Mouse (Mus musculus) olfactory bulb, adult 2 months (tissue): ENCODE measurements around the gene Serpina3j. TPM values are rescaled to one million over a fixed set of nuclear protein-coding genes. Genes with fewer than 3 reads are reported as not detected.

ENCODE experiments used
- H3K27ac ChIP-seq: fragments of 200-500 bp; 2 replicates; pipeline ENCODE4 v1.5.1; 2012; ENCODE audit warnings: low read depth, low read length; ENCODE audit not compliant: insufficient read depth
- H3K4me1 ChIP-seq: fragments of 200-500 bp; 2 replicates; pipeline ENCODE4 v1.6.1; 2012; ENCODE audit warnings: low read length; ENCODE audit not compliant: control insufficient read depth, insufficient read depth
- H3K4me3 ChIP-seq: fragments of 200-500 bp; 2 replicates; pipeline ENCODE4 v1.5.1; 2012; ENCODE audit warnings: mild to moderate bottlenecking, low read depth, low read length, moderate library complexity; ENCODE audit not compliant: insufficient read depth
- CTCF ChIP-seq: fragments of 200-500 bp; IDR thresholded peaks from 2 replicates; pipeline ENCODE4 v1.5.1; 2012; ENCODE audit warnings: low read depth, mild to moderate bottlenecking, low read length, moderate library complexity; ENCODE audit not compliant: insufficient read depth
- POLR2A ChIP-seq: fragments of 200-500 bp; IDR thresholded peaks from 2 replicates; pipeline ENCODE4 v1.6.1; 2012; ENCODE audit warnings: mild to moderate bottlenecking, low read depth, low read length, moderate library complexity; ENCODE audit not compliant: insufficient read depth
- WGBS: fragments of 180-500 bp; shearing (Covaris S2); methylation state at CpG from one replicate; pipeline ENCODE4 v1.1.7; 2018; 5-methylcytosine and 5-hydroxymethylcytosine counted together
- polyA plus RNA-seq: library from polyadenylated mRNA; stranded (reverse); fragments of >200 nt; gene quantifications from 2 replicates; pipeline ENCODE4 v1.2.4, GENCODE M21; 2012; ENCODE audit warnings: low replicate concordance; ENCODE audit not compliant: missing spikeins, insufficient read depth, insufficient read length

The Serpina3j gene
- polyA plus RNA-seq, result not detected in 2 replicates

DNA sequence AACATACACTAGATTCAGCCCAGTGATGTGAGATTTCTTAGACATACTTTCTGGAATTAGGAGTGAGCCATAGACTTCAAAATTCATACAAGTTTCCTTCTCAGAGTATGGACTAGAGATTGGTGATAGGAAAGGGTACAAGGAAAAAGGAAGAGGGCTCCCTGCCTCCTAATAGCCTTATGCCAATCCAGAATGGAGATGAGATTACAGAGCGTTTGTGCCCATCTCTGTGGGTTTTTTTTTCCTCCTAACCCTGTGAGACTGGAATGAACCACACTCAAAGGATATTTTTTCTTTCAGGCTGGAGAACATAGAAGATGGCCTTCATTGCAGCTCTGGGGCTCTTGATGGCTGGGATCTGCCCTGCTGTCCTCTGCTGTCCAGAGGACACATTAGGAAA is at the start of gene Serpina3j:
Gene Serpina3j, plus strand, starts transcription at position 301 of the 400 bp plus-strand sequence.
- 84% methylated on average over 1 of the region's 1 CpGs for WGBS
- TF ChIP-seq POLR2A (no peak), CTCF (no peak)
- no peaks in the 10 kb centered on the region for H3K4me1 ChIP-seq
- H3K4me3 ChIP-seq, result no peak within 1 kb of the TSS
- no peak within 1 kb of the TSS for H3K27ac ChIP-seq

DNA sequence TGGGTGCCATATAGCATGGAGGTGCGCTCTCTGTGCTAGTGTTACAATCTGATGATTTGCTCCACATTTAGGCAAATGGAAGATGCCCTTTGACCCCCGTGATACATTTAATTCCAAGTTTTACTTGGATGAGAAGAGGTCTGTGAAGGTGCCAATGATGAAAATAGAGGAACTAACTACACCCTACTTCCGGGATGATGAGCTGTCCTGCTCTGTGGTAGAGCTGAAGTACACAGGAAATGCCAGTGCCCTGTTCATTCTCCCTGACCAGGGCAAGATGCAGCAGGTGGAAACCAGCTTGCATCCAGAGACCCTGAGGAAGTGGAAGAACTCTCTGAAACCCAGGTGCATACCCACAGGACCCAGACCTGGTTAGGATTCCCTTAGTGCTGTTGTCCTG is 48.0 kb upstream of the Serpina3j start:
- no peak overlapping the region for H3K27ac ChIP-seq
- TF ChIP-seq CTCF, result no peak
- H3K4me1 ChIP-seq, result no peaks in the 10 kb centered on the region
- no peak overlapping the region for H3K4me3 ChIP-seq
- 90% methylated on average over 3 of the region's 3 CpGs for WGBS

DNA sequence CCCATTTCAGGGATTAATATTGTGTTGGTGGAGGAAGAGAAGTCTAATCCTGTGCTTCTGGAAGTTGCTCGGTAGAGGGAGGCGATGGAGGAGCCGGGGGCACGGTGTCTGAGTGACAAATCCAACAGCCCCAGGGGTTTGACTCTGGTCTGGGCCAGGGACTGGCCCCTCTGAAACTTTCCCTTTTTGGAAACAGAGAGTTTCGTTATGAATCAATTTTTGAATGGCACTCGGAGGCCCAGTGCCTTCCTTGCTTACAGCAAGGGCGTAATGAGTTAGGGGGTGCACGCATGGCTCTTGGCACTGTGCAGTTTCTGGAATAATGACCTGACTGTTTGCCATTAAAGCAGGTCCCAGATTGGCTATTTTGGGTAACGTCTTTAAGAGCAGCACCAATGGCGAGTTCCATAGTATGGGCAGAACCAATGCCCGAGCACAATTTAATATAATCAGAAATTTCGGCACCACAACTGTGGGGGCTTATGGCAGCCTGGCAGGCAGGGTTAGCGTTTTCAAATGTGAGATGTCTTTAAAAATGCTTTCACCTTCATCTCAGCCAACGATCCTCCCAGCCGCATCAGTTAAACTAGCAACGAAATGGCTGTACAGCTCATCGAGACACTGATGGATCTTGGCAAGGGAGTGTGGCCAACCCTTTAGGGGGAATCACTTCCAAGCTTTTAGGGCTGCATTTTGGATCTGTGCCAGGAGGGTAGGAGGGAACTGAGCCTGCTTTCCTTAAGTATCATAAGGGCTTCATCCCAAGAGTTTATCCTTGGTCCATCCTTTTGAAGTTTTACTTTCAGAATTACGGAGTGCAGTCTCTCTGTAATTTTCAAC is 35.9 kb upstream of the Serpina3j start:
- no peak overlapping the region for H3K27ac ChIP-seq
- WGBS, result 62% methylated on average over 18 of the region's 18 CpGs
- no peaks in the 10 kb centered on the region for H3K4me1 ChIP-seq
- H3K4me3 ChIP-seq, result no peak overlapping the region
- TF ChIP-seq POLR2A, result no peak
- no peak for TF ChIP-seq CTCF

DNA sequence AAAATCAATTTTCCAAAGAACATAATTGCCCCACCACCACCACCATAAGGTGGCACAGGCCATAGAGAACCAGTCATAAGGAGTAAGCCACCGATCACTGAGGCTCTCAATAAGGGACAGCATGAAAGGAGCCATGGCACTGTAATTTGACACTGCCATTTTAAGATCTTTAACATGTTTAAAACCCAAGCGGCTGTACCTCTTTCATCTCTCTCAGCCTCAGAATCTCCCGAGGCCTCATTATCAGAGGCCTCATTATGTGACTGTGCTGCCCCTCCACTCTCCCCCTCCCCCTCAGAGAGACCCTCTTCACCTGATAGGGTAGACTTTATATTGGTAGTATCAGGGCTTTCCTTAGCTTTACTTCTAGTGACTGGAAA is 35.3 kb upstream of the Serpina3j start:
- no peak overlapping the region for H3K27ac ChIP-seq
- no peak overlapping the region for H3K4me3 ChIP-seq
- H3K4me1 ChIP-seq, result no peaks in the 10 kb centered on the region
- WGBS, result 31% methylated on average over 3 of the region's 3 CpGs
- TF ChIP-seq POLR2A, result no peak

DNA sequence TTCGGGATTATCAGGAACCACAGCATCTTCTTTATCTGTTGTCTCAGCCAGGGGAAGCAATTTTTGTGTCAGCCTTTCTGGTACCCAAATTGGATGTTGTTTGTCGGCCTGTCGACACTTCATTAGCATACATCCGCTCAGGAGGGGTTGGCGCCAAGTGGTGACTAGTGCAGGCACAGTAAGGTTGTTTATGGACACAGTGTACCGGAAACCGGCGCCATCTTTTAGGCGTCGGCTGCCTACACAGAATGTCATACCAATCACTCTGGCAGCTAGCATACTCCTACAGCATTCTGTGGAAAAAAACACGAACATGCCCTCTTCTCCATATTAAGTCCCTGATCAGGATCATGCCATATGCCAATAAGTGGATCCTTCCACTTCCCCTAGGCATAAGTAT is 31.0 kb upstream of the Serpina3j start:
- TF ChIP-seq CTCF, result no peak
- no peak for TF ChIP-seq POLR2A
- WGBS, result 84% methylated on average over 11 of the region's 11 CpGs

DNA sequence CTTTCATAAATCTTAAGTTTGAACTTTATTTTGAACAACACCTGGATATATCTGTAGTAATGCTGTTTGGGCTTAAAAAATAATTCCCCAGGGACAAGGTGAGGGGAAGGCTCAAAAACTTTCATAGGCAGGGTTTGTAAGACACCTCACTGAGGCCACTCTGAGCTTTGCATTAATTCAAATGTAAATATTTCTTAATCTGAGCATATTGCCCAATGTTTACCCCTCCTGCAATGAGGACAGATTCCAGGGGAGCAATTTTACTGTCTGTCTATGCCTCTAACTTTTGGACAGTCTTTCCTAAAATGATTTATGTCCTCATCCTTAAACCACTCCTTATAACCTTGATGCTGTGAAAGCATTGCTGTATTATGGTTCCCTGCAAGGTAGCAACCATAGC is 26.0 kb upstream of the Serpina3j start:
- no peak for TF ChIP-seq POLR2A
- TF ChIP-seq CTCF, result no peak
- no peak overlapping the region for H3K27ac ChIP-seq
- H3K4me1 ChIP-seq, result no peaks in the 10 kb centered on the region

More for the DNA sequence above, 31.0 kb upstream of the Serpina3j start:
- Histone ChIP-seq H3K4me1 (no peaks in the 10 kb centered on the region), H3K4me3 (no peak overlapping the region), H3K27ac (no peak overlapping the region)

DNA sequence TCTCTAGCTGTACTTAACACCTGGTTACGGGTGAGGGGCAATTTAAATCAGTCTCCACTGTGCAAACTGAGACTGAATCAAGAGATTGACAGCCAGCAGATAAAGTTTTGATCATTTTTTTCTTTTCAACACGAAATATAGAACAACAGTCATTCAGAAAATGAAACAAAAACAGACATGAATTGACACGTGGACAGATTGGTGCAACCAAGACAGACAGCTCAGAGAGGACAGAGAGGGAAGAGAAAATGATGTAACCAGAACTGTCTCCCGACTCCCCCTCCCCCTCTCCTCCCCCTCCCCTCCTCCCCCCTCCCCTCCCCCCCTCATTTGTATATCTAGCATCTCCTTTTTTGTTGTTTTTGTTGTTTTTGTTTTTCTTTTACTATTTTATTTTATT is 24.5 kb upstream of the Serpina3j start:
- 53% methylated on average over 3 of the region's 4 CpGs for WGBS
- no peak for TF ChIP-seq POLR2A
- no peak for TF ChIP-seq CTCF
- Histone ChIP-seq H3K27ac (no peak overlapping the region), H3K4me3 (no peak overlapping the region), H3K4me1 (no peaks in the 10 kb centered on the region)

More for the DNA sequence above, 26.0 kb upstream of the Serpina3j start:
- no peak overlapping the region for H3K4me3 ChIP-seq

DNA sequence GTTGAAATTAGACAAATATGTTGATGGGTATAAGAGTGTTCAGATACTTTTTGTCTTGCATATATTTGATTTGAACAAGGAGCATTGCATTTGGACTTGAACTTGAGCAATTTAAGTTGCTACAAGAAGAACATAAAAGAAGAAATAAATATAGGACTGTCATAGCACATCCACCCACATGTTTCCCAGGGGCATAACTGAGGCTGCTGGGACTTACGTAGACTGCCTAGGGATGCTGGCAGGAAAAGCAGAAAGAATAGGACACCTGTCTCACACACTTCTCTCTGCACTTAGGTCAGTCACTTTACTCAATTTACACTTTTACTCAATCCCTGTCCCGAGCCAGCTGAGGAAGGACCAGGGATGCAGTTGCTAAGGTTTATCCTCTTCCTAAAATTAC is 20.4 kb upstream of the Serpina3j start:
- TF ChIP-seq POLR2A, result no peak
- TF ChIP-seq CTCF, result no peak
- Histone ChIP-seq H3K27ac (no peak overlapping the region), H3K4me1 (no peaks in the 10 kb centered on the region), H3K4me3 (no peak overlapping the region)
- WGBS, result 77% methylated on average over 2 of the region's 2 CpGs

DNA sequence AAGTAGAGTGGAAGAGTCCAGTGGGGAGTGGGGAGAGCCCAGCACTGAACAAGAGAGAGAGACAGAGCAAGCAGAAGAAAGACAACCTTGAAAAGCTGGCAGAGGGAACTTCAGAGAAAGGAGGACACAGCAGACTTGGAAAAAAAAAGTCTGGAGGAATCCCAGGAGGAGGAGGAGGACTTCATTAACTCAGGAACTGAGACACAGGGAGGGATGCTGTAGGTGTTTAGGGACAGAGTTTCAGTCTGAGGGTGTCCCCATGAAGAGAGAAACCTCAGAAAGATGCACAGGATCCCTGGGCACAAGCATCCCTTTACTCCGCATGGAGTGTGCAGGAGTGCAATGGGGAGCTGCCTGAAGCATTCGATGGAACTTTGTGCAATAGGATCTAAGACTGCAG is 16.3 kb upstream of the Serpina3j start:
- TF ChIP-seq CTCF (no peak), POLR2A (no peak)
- H3K4me3 ChIP-seq, result no peak overlapping the region
- 97% methylated on average over 2 of the region's 2 CpGs for WGBS
- no peaks in the 10 kb centered on the region for H3K4me1 ChIP-seq
- no peak overlapping the region for H3K27ac ChIP-seq
